Mouse (Mus musculus): ENCODE results near the gene Hcrtr2. TPM values are rescaled to one million over a fixed set of nuclear protein-coding genes. Genes with fewer than 3 reads are reported as not detected.

Gene Hcrtr2
- polyA plus RNA-seq, 1 experiment: not detected

- no peak overlapping the region for H3K4me3 ChIP-seq (ENCODE audit: insufficient read depth, low read depth, low read length)
- H3K27ac ChIP-seq (replicated peaks; ENCODE audit: low read depth, low read length): no peak overlapping the region
- H3K4me1 ChIP-seq (ENCODE audit: control insufficient read depth, insufficient read depth, insufficient read length, low read length): no peaks in the 10 kb centered on the region
Measured at GRCm38 (mm10) chr9:76257731-76258130, 65.9 kb downstream of the Hcrtr2 start.

- Histone ChIP-seq H3K27ac (replicated peaks; ENCODE audit: low read depth, low read length) (no peak overlapping the region), H3K4me3 (ENCODE audit: insufficient read depth, low read depth, low read length) (no peak overlapping the region), H3K4me1 (ENCODE audit: control insufficient read depth, insufficient read depth, insufficient read length, low read length) (no peaks in the 10 kb centered on the region)
Measured at GRCm38 (mm10) chr9:76252544-76252943, 71.1 kb downstream of the Hcrtr2 start.

GRCm38 (mm10) chr9:76252109-76252508 is 71.5 kb downstream of the Hcrtr2 start:
- Histone ChIP-seq H3K4me1 (ENCODE audit: control insufficient read depth, insufficient read depth, insufficient read length, low read length) (no peaks in the 10 kb centered on the region), H3K27ac (replicated peaks; ENCODE audit: low read depth, low read length) (no peak overlapping the region), H3K4me3 (ENCODE audit: insufficient read depth, low read depth, low read length) (no peak overlapping the region)

GRCm38 (mm10) chr9:76242322-76242721 is 81.3 kb downstream of the Hcrtr2 start:
- H3K27ac ChIP-seq (replicated peaks; ENCODE audit: low read depth, low read length): no peak overlapping the region

GRCm38 (mm10) chr9:76237946-76238345 is 85.7 kb downstream of the Hcrtr2 start:
- no peak overlapping the region for H3K27ac ChIP-seq (replicated peaks; ENCODE audit: low read depth, low read length)
- H3K4me1 ChIP-seq (ENCODE audit: control insufficient read depth, insufficient read depth, insufficient read length, low read length): no peaks in the 10 kb centered on the region
- no peak overlapping the region for H3K4me3 ChIP-seq (ENCODE audit: insufficient read depth, low read depth, low read length)

More at GRCm38 (mm10) chr9:76242322-76242721, 81.3 kb downstream of the Hcrtr2 start:
- H3K4me3 ChIP-seq (ENCODE audit: insufficient read depth, low read depth, low read length): no peak overlapping the region
- H3K4me1 ChIP-seq (ENCODE audit: control insufficient read depth, insufficient read depth, insufficient read length, low read length): no peaks in the 10 kb centered on the region

GRCm38 (mm10) chr9:76237243-76237642 is 86.4 kb downstream of the Hcrtr2 start:
- Histone ChIP-seq H3K27ac (replicated peaks; ENCODE audit: low read depth, low read length) (no peak overlapping the region), H3K4me3 (ENCODE audit: insufficient read depth, low read depth, low read length) (no peak overlapping the region), H3K4me1 (ENCODE audit: control insufficient read depth, insufficient read depth, insufficient read length, low read length) (no peaks in the 10 kb centered on the region)

- H3K27ac ChIP-seq (replicated peaks; ENCODE audit: low read depth, low read length): no peak overlapping the region
- H3K4me1 ChIP-seq (ENCODE audit: control insufficient read depth, insufficient read depth, insufficient read length, low read length): no peaks in the 10 kb centered on the region
- no peak overlapping the region for H3K4me3 ChIP-seq (ENCODE audit: insufficient read depth, low read depth, low read length)
Measured at GRCm38 (mm10) chr9:76236626-76237025, 87.0 kb downstream of the Hcrtr2 start.

GRCm38 (mm10) chr9:76235945-76236503 is 87.6 kb downstream of the Hcrtr2 start:
- Histone ChIP-seq H3K4me3 (ENCODE audit: insufficient read depth, low read depth, low read length) (peak overlapping the region; percentile 23), H3K4me1 (ENCODE audit: control insufficient read depth, insufficient read depth, insufficient read length, low read length) (no peaks in the 10 kb centered on the region), H3K27ac (replicated peaks; ENCODE audit: low read depth, low read length) (no peak overlapping the region)

- Histone ChIP-seq H3K4me3 (ENCODE audit: insufficient read depth, low read depth, low read length) (no peak overlapping the region), H3K4me1 (ENCODE audit: control insufficient read depth, insufficient read depth, insufficient read length, low read length) (no peaks in the 10 kb centered on the region), H3K27ac (replicated peaks; ENCODE audit: low read depth, low read length) (no peak overlapping the region)
Measured at GRCm38 (mm10) chr9:76234899-76235298, 88.8 kb downstream of the Hcrtr2 start.

GRCm38 (mm10) chr9:76230400-76230799 is 93.3 kb downstream of the Hcrtr2 start:
- Histone ChIP-seq H3K4me1 (ENCODE audit: control insufficient read depth, insufficient read depth, insufficient read length, low read length) (no peaks in the 10 kb centered on the region), H3K27ac (replicated peaks; ENCODE audit: low read depth, low read length) (no peak overlapping the region), H3K4me3 (ENCODE audit: insufficient read depth, low read depth, low read length) (no peak overlapping the region)

GRCm38 (mm10) chr9:76217178-76217975 is 106.3 kb downstream of the Hcrtr2 start:
- Histone ChIP-seq H3K27ac (replicated peaks; ENCODE audit: low read depth, low read length) (no peak overlapping the region), H3K4me3 (ENCODE audit: insufficient read depth, low read depth, low read length) (no peak overlapping the region), H3K4me1 (ENCODE audit: control insufficient read depth, insufficient read depth, insufficient read length, low read length) (no peaks in the 10 kb centered on the region)

GRCm38 (mm10) chr9:76214678-76215077 is 109.0 kb downstream of the Hcrtr2 start:
- Histone ChIP-seq H3K27ac (replicated peaks; ENCODE audit: low read depth, low read length) (no peak overlapping the region), H3K4me1 (ENCODE audit: control insufficient read depth, insufficient read depth, insufficient read length, low read length) (no peaks in the 10 kb centered on the region), H3K4me3 (ENCODE audit: insufficient read depth, low read depth, low read length) (no peak overlapping the region)

GRCm38 (mm10) chr9:76213557-76213956 is 110.1 kb downstream of the Hcrtr2 start, which contains the start of gene Gfral:
Gfral (minus strand) TSS chr9:76213657.
- Histone ChIP-seq H3K4me1 (ENCODE audit: control insufficient read depth, insufficient read depth, insufficient read length, low read length) (no peaks in the 10 kb centered on the region), H3K4me3 (ENCODE audit: insufficient read depth, low read depth, low read length) (no peak within 1 kb of the TSS), H3K27ac (replicated peaks; ENCODE audit: low read depth, low read length) (no peak within 1 kb of the TSS)

GRCm38 (mm10) chr9:76196917-76197316 is 126.7 kb downstream of the Hcrtr2 start:
- no peak overlapping the region for H3K4me3 ChIP-seq (ENCODE audit: insufficient read depth, low read depth, low read length)
- no peak overlapping the region for H3K27ac ChIP-seq (replicated peaks; ENCODE audit: low read depth, low read length)
- no peaks in the 10 kb centered on the region for H3K4me1 ChIP-seq (ENCODE audit: control insufficient read depth, insufficient read depth, insufficient read length, low read length)

- Histone ChIP-seq H3K27ac (replicated peaks; ENCODE audit: low read depth, low read length) (no peak overlapping the region), H3K4me3 (ENCODE audit: insufficient read depth, low read depth, low read length) (no peak overlapping the region), H3K4me1 (ENCODE audit: control insufficient read depth, insufficient read depth, insufficient read length, low read length) (no peaks in the 10 kb centered on the region)
Measured at GRCm38 (mm10) chr9:76179221-76179620, 144.4 kb downstream of the Hcrtr2 start.

Data from brown adipose tissue, adult 24 weeks (tissue).